Mouse (Mus musculus): ENCODE measurements at regions not wholly inside any gene's neighbourhood (a gene's known extent, or its start where the extent isn't known, plus 50 kb on each side); places are given as distances from the start of the nearest gene placed in this dataset.

DNA sequence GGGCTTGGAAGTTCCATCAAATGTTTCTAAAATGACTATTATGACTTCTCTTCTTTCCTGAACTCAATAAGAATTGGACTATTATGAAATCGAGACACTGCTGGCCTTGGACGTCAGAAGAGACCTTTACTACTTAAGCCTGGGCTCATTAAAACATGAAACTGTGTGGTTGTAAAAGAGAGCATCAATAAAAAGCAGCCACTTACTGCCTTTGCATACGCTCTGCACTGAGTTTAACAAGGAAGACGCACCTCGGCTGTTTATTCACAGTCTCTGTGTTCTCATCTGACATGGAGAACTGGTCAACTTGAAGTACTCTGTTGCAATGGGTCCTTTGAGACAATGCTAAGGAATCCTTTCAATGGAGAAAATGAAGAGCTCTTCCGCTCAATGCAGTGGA is 399.8 kb upstream of the Dcn start:
- no peak for DNase-seq

DNA sequence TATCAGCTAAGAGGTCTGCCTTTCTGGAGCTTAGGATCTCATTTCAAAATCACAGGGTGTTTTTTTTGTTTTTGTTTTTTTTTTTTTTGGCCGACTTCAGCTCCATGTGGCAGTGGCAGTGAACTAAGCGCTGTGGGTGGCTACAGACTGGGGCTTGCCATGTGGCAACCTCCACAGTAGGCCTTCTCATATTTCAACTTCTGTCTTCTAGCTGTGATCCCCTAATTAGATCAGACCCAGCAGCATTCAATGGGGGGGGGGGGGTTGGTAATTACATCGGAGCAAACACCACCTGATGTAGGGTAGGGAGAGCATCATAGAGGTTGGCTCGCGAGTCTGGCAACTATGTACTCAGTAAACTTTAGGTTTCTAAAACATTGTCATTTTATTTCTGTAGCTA is 392.1 kb upstream of the Dcn start:
- DNase-seq, result no peak

DNA sequence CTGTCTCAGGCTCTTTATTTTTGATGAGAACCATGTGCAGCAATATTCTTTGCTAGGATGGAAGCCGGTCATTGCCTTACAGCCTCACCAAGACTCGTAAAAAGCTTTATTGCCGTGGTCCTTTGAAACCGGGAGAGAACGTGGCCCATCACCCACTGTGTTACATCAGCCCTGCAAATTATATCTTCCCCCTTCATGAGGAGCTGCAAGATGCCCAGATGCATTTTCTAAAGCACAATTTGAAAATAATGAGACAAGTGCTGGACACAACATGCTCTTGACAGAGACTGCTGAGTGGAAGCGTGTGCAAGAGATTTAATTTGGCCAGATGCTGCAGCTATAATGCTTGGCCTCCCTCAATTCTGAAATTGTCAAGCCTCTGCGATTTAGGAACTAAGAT is 389.2 kb upstream of the Dcn start:
- no peak for DNase-seq

- DNase-seq, result no peak
These were observed 385.5 kb upstream of the Dcn start for GRCm38 (mm10) chr10:97093886-97094285.

GRCm38 (mm10) chr10:97114501-97114900 is 364.9 kb upstream of the Dcn start:
- DNase-seq, result no peak

- no peak for DNase-seq
These were observed 356.7 kb upstream of the Dcn start for GRCm38 (mm10) chr10:97122693-97123092.

- DNase-seq, result no peak
These were observed 337.8 kb upstream of the Dcn start for GRCm38 (mm10) chr10:97141561-97141960.

DNA sequence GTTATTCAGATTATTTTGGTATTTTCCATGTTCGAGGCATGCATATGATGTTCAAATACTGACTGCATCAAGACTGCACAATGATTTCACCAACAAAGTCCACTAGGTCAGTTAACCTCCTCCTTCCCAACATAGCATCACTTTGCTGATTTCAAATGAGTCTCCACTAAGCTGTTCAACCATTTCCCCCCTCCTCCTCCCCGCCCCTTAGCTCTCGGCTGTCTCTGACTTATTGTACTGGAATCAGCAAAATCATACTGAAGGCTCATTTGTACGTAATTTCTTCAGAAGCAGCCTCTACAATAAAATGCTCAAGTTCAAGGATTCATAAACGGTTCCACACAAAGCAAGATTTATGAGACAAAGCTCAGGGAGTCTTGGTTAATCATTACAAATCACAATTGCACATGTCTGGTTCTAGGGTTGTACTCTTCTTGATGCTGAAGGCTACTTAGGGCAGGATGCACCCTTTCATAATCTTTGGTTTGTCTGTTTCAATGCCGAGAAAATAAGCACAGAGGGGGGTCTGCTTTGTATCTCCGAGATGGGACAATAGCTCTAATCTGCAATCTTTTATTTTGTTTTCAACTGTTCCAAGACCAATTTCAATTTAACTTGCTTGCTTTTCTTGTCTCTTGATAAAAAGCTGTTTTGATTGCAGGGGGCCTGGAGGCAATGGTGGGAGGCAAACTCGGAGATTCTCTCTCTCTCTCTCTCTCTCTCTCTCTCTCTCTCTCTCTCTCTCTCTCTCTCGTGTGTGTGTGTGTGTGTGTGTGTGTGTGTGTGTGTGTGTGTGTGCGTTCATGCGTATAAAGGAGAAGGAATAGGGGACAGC is 320.6 kb upstream of the Dcn start:
- no peak for DNase-seq

GRCm38 (mm10) chr10:97159396-97159760 is 320.0 kb upstream of the Dcn start:
- no peak for DNase-seq

DNA sequence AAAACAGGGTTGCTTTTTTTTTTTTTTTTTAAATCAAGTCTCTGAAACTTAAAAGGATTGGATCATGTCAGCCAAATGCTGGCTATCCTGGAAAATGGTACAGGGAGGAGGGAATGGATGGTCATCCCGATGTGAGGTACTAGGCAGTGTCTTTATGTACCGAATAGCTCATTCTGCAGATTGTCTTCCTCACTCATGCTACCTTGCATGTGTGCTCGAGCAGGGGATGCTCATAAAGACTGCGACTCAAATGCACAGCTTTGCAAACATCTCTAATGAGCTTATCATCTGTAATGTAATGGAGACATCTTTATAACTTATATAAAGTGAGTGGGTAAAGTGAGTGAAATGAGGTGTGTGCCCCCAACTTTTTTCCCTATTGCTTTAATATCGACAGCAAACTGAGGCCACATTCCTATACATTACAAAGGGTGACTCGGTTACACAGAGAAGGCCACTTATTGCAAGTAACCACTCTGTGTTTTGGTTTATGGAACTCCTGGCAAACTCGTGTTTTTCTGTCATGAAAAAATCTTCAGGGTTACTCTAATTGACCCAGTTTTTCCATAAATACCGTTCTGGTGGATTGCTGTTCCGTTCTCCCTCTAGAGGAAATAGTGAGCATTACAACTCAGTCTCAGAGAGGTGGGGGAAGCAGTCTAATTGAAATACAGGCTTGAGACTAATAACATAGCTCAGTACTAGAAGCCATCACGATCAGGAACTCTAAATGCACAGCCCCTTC is 319.4 kb upstream of the Dcn start:
- DNase-seq, result no peak

DNA sequence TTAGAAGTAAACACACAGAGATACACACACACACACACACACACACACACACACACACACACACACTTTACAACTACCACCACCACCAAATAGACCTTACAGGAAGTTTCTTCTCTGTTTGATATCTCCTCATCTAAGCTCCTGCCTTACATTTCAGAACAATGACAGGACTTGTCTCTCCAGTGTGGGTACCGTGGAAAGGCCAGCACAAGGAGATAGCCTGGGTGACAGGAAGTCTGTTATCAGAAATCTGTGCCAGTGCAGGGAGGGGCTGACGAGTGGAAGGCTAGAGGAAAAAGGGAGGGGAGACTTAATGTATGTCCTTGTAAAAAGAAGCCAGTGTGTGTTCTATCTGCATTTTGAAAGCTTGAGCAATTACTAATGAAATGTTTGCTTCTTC is 318.5 kb upstream of the Dcn start:
- DNase-seq, result no peak

GRCm38 (mm10) chr10:97178468-97178867 is 300.9 kb upstream of the Dcn start:
- no peak for DNase-seq

- no peak for DNase-seq
These were observed 289.7 kb upstream of the Dcn start for GRCm38 (mm10) chr10:97189696-97190095.

- no peak for DNase-seq
These were observed 268.1 kb upstream of the Dcn start for GRCm38 (mm10) chr10:97211238-97211695.

GRCm38 (mm10) chr10:97211785-97212398 is 267.5 kb upstream of the Dcn start:
- no peak for DNase-seq

GRCm38 (mm10) chr10:97219474-97219873 is 259.9 kb upstream of the Dcn start:
- peak; percentile 4 for DNase-seq

GRCm38 (mm10) chr10:97220431-97220830 is 259.0 kb upstream of the Dcn start:
- peak; percentile 4 for DNase-seq

DNA sequence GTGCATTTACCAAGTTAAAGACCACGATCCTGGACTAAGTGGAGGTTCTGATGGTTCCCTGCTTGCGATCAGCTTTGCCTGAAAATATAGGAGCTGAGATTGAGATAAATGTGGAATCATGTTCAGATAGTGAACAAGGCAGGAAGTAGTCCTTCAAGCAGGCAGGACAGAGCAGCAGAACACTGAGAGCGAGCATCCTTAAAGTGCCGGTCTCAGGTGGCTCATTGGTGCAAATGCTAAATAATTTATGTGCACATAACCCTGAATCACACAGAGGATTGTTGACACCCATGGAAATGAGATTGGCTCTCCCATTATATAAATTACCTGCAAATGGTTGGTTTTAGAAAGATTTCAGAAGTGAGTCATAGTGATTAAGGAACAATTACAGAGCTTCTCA is 243.8 kb upstream of the Dcn start:
- DNase-seq, result no peak

DNA sequence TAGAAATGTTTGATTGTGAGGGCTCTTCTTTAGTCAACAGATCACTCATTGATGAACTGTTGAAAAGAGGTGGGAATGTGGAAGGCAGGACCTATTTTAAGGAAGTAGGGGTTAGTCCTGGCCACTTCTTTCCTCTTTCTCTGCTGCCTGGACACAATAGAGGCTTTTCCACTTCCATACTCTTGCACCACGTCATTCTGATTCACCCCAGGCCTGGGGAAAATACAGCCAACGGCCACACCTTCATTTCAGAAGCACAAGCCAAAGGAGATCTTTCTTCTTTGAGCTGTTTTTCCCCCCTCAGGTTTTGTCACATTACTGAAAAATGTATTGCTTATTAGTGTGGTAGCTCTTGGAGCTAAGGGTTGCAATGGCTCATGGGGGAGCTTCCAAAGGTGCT is 237.9 kb upstream of the Dcn start:
- DNase-seq, result no peak

GRCm38 (mm10) chr10:97245674-97246073 is 233.7 kb upstream of the Dcn start:
- no peak for DNase-seq

- DNase-seq, result no peak
These were observed 230.9 kb upstream of the Dcn start for GRCm38 (mm10) chr10:97248522-97248921.

DNA sequence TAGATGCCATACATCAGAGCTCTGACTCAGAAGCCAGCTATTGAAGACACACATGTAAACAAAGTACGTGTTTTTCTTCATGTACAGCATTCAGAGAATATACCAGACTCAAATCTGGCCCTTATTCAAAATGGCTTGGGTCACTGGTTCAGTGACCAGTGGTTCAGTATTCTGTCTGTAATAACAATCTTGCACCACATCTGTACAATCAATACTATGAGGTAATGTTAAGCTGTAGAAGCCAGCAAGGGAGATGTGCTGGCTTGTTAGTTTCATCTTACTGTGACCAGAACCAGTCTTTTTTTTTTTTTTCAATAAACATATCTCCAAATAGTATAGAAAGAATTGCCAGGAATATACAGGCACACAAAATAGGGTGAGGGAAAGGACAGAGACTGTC is 229.6 kb upstream of the Dcn start:
- DNase-seq, result no peak

DNA sequence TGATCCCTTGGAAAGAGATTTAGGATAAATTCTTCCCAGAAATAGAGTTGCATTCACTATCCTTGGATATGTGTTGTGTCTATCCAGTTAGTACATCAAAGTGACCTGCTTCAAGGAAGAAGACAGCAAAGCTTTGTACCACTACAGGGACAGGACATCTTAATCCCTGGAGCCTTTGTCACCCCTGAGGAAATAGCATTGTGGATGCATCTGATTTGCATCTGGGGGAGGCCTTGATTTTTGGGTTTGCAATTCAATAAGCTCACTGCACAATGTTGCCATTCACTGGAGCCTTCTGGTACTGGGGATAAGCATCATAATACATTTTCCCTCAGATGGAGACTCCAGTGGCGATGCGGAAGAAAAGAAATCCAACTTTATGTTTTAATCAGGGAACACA is 229.2 kb upstream of the Dcn start:
- DNase-seq, result no peak

All from adrenal gland, adult 8-10 months (tissue).